15 mouse cellular contexts compared by ENCODE assay signal in genomic region chr12:35724132-35724531, GRCm38 (mm10).
"Had no signal": no experiment of that assay in that cellular context is flagged by ENCODE, and none has a peak within 500 bp of the region (broad histone marks: within the 10 kb centered on the region; RNA-seq: fewer than 3 reads in every experiment).

No protein-coding gene starts in this region.

- H3K4me3 ChIP-seq: kidney, embryonic 15.5 days; limb, embryonic 12.5 days; midbrain, embryonic 12.5 days; neural tube, embryonic 15.5 days had no signal

- DNase-seq: kidney, adult 18-20 months; kidney, postnatal 14 days; layer of hippocampus, adult 9-11 months; layer of hippocampus, postnatal 36 days; liver; lung, adult 18-20 months; right cerebral cortex, adult 18-20 months; right cerebral cortex, postnatal 25 days had no signal

- ATAC-seq: midbrain, embryonic 16.5 days had no signal

- H3K4me2 ChIP-seq: kidney, embryonic 15.5 days; limb, embryonic 12.5 days; midbrain, embryonic 12.5 days; neural tube, embryonic 15.5 days had no signal

- H3K4me1 ChIP-seq: kidney, embryonic 15.5 days; limb, embryonic 12.5 days; midbrain, embryonic 12.5 days; neural tube, embryonic 15.5 days had no signal

- H3K36me3 ChIP-seq: kidney, embryonic 15.5 days; limb, embryonic 12.5 days; midbrain, embryonic 12.5 days; neural tube, embryonic 15.5 days had no signal

- H3K9ac ChIP-seq: kidney, embryonic 15.5 days; limb, embryonic 12.5 days; liver, embryonic 14.5 days; midbrain, embryonic 12.5 days; neural tube, embryonic 15.5 days had no signal

- H3K27me3 ChIP-seq: kidney, embryonic 15.5 days; limb, embryonic 12.5 days; midbrain, embryonic 12.5 days; neural tube, embryonic 15.5 days had no signal

- H3K9me3 ChIP-seq: kidney, embryonic 15.5 days; limb, embryonic 12.5 days; midbrain, embryonic 12.5 days; neural tube, embryonic 15.5 days had no signal

- H3K27ac ChIP-seq: kidney, embryonic 15.5 days; limb, embryonic 12.5 days; liver, embryonic 14.5 days; midbrain, embryonic 12.5 days; neural tube, embryonic 15.5 days; stomach, postnatal 0 days had no signal
